Mouse (Mus musculus) adrenal gland, adult (tissue): Measurements from ENCODE around the gene Mrgpra4.

ENCODE experiments used
- DNase-seq, 2 experiments: peaks; one replicate each; pipeline ENCODE4 v3.0.0; 2022 to 2023; ENCODE audit warnings: low spot score in 1 of 2; ENCODE audit not compliant: inconsistent age in 2 of 2

Gene Mrgpra4

DNA sequence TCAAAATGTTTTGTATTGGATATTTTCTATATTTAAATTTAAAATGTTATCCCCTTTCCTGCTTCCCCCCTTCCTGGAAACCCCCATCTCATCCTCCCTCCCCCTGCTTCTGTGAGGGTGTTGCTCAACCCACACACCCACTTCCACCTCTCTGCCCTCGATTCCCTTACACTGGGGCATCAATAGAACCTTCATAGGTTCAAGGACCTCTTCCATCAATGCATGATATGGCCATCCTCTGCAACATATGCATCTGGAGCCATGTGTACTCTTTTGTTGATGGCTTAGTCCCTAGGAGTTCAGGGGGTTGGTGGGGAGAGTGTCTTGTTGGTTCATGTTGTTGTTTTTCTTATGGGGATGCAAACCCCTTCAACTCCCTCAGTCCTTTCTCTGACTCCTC is at the start of gene Mrgpra4:
Gene Mrgpra4 (minus strand): TSS at position 101 of the 400 bp plus-strand sequence.
- DNase-seq = no peak

- DNase-seq = no peak
Observed at GRCm38 (mm10) chr7:48027497-48027896, 45.6 kb upstream of the Mrgpra4 start, which contains the start of gene Mrgprx1. Gene Mrgprx1, minus strand, starts transcription at chr7:48027597.

DNA sequence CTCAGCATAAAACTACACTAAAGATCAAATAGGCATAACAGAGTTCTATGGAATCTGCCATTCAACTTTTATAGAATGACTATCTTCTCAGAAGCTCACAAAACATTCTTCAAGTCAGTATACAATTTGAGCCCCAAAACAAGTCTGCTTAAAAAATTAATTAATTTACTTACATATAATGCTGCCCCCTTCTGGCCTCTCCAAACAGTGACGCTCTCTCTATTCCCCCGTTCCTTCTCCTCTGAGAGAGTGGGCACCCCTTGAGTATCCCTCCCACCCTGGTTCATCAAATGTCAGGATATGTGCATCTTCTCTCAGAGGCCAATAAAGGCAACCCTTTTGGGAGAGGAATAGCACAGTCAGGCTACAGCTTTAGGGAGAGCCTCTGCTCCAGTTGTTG is 36.0 kb upstream of the Mrgpra4 start:
- DNase-seq = peak in 1 of 2 experiments; percentile 16

DNA sequence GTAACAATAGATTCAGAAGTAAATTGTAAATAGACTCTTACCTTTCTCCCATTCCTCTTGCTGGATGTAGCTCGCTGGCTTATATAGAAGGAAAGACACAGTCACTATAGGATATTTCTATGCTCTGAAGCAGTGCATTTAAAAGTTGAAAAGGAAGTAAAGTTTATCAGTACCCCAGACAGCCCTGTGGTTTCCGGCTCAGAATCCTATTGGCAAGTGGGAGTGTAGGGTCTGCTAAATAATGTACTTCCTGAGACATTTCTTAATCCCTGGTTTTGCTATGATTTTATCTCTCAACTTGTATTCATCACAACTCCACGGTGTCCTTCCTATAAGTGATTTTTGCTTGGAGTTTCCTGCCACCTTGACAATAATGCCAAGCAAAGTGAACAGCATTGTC is 13.8 kb upstream of the Mrgpra4 start:
- DNase-seq = no peak

GRCm38 (mm10) chr7:47986752-47987151 is 4.9 kb upstream of the Mrgpra4 start:
- peak in 1 of 2 experiments; percentile 18 for DNase-seq
